11 mouse cellular contexts compared by ENCODE assay signal in genomic region chr2:170476215-170476614, GRCm38 (mm10). TPM values are rescaled to one million over a fixed set of nuclear protein-coding genes. Genes with fewer than 3 reads are reported as not detected.
DNase-seq lines count a peak whose midpoint lies in the region; ATAC-seq and TF ChIP-seq lines count a peak whose summit lies in the region.
"Had no signal": no experiment of that assay in that cellular context is flagged by ENCODE, and none has a peak within 500 bp of the region (broad histone marks: within the 10 kb centered on the region; RNA-seq: fewer than 3 reads in every experiment).

No protein-coding gene starts in this region.

- H3K4me1 ChIP-seq in cerebellum, adult 2 months (ENCODE audit: control insufficient read depth, insufficient read depth, low read length) = no peaks in the 10 kb centered on the region
- H3K4me1 ChIP-seq in forebrain, embryonic 10.5 days = no peaks in the 10 kb centered on the region

- TF ChIP-seq CTCF in cerebellum, adult 2 months (IDR thresholded peaks at IDR 0.05; ENCODE audit: borderline replicate concordance, insufficient read depth, low read depth, low read length) = peak; percentile 34; the same call in 1 of the 2 replicates
- TF ChIP-seq CTCF in left cerebral cortex, adult 2 months (IDR thresholded peaks at IDR 0.05) = peak; percentile 13

- no peak for TF ChIP-seq POLR2A in cerebellum, adult 2 months (IDR thresholded peaks at IDR 0.05; ENCODE audit: borderline replicate concordance, insufficient read depth, low read length)

- 88% methylated on average over 11 of the region's 11 CpGs for WGBS in cerebellum, adult 2 months
- WGBS in forebrain, embryonic 10.5 days = 86% methylated on average over 11 of the region's 11 CpGs

- no peak for DNase-seq in cerebellum, adult 2 months
- DNase-seq in cerebellum, postnatal 4 days (ENCODE audit: low spot score in 2 of 2) = no peak
- DNase-seq in left cerebral cortex, adult 2 months (ENCODE audit: extremely low spot score in 1 of 2, low spot score in 2 of 2) = no peak
- DNase-seq in left cerebral cortex, postnatal 25 days (ENCODE audit: low spot score in 2 of 2) = no peak
- peak; percentile 39 for DNase-seq in adrenal gland, postnatal 25 days
- DNase-seq in splenic B cell, adult 2 months (ENCODE audit: low read depth, low spot score) = peak; percentile 30
- no peak for DNase-seq in forebrain, embryonic 10.5 days (ENCODE audit: extremely low spot score, low spot score)
- DNase-seq: cerebellum, adult 8-10 months had no signal

- no peaks in the 10 kb centered on the region for H3K9me3 ChIP-seq in forebrain, embryonic 10.5 days

- H3K4me3 ChIP-seq in cerebellum, adult 2 months (replicated peaks; ENCODE audit: insufficient read depth, low read depth, low read length) = no peak overlapping the region
- no peak overlapping the region for H3K4me3 ChIP-seq in left cerebral cortex, adult 2 months
- no peak overlapping the region for H3K4me3 ChIP-seq in forebrain, embryonic 10.5 days

- H3K27ac ChIP-seq in cerebellum, adult 2 months (ENCODE audit: insufficient read depth, low read length) = no peak overlapping the region
- H3K27ac ChIP-seq in left cerebral cortex, adult 2 months = no peak overlapping the region
- H3K27ac ChIP-seq in forebrain, embryonic 10.5 days = no peak overlapping the region

- H3K27me3 ChIP-seq in cerebellum, adult 2 months (ENCODE audit: control insufficient read depth, insufficient read depth, low read length) = no peaks in the 10 kb centered on the region
- H3K27me3 ChIP-seq in splenic B cell, adult 2 months (ENCODE audit: control insufficient read depth, insufficient read depth, low read length, poor library complexity, severe bottlenecking) = no peaks in the 10 kb centered on the region; the same call in 1 of the 2 replicates
- H3K27me3 ChIP-seq in forebrain, embryonic 10.5 days (ENCODE audit: poor library complexity, severe bottlenecking) = peaks cover 21% of the 10 kb centered on the region; the same call in 1 of the 2 replicates

- no peak for ATAC-seq in erythroblast, adult 5-6 weeks (replicated peaks; ENCODE audit: low FRiP score, poor library complexity, severe bottlenecking)

- H3K36me3 ChIP-seq in splenic B cell, adult 2 months (ENCODE audit: control insufficient read depth, insufficient read depth, low read length, poor library complexity, severe bottlenecking) = no peaks in the 10 kb centered on the region
- H3K36me3 ChIP-seq in forebrain, embryonic 10.5 days (replicated peaks) = no peaks in the 10 kb centered on the region

- intact Hi-C loops in left cerebral cortex, adult 2 months (cut with DNase I) = no loop called here
- intact Hi-C loops in left cerebral cortex, postnatal 25 days (cut with DNase I) = no loop called here

RNA-seq across cellular contexts. Expression of gene Pfdn4, which starts 20.0 kb away (rescaled TPM):
- 31.8 and 32.3 TPM in 2 replicates for polyA plus RNA-seq in cerebellum, adult 2 months (2012; rRNA removed)
- 10 to 100 TPM; 30.5 to 31.7 TPM for total RNA-seq in left cerebral cortex, adult 2 months (2021)
- total RNA-seq in left cerebral cortex, postnatal 25 days (2021) = 10 to 100 TPM; 29.4 to 31.0 TPM
- 23.3 and 23.9 TPM in 2 replicates for total RNA-seq in adrenal gland, postnatal 25 days (2021)
- total RNA-seq in erythroblast, adult 5-6 weeks (2015; ENCODE audit: low replicate concordance) = 14.0 and 23.6 TPM in 2 replicates
- total RNA-seq in erythroblast, adult 5-6 weeks (2017; ENCODE audit: low replicate concordance) = 3.5 and 16.2 TPM in 2 replicates
- polyA plus RNA-seq in forebrain, embryonic 10.5 days (2016; fragmentation: Nextera tagmentation; extraction: Ambion mirVana) = 94.0 and 98.9 TPM in 2 replicates

RNA-seq across cellular contexts. Expression of gene Cyp24a1, which starts 20.7 kb away (rescaled TPM):
- 0.08 and 0.14 TPM in 2 replicates for polyA plus RNA-seq in cerebellum, adult 2 months (2012; rRNA removed)
- total RNA-seq in left cerebral cortex, adult 2 months (2021) = not detected
- total RNA-seq in left cerebral cortex, postnatal 25 days (2021) = not detected
- total RNA-seq in adrenal gland, postnatal 25 days (2021) = not detected in 2 replicates
- not detected in 2 replicates for total RNA-seq in erythroblast, adult 5-6 weeks (2015; ENCODE audit: low replicate concordance)
- not detected in 2 replicates for total RNA-seq in erythroblast, adult 5-6 weeks (2017; ENCODE audit: low replicate concordance)
- 0.05 TPM in 1 of 2 replicates, not detected in the other for polyA plus RNA-seq in forebrain, embryonic 10.5 days (2016; fragmentation: Nextera tagmentation; extraction: Ambion mirVana)
- total RNA-seq: layer of hippocampus, postnatal 10 days had no signal
- polyA plus RNA-seq: gonadal fat pad, adult 2 months had no signal

RNA-seq across cellular contexts. Expression of gene Bcas1, which starts 48.6 kb away (rescaled TPM):
- 206 and 282 TPM in 2 replicates for polyA plus RNA-seq in cerebellum, adult 2 months (2012; rRNA removed)
- total RNA-seq in left cerebral cortex, adult 2 months (2021) = 10 to 100 TPM; 40.3 to 46.1 TPM
- 10 to 100 TPM; 45.7 to 52.5 TPM for total RNA-seq in left cerebral cortex, postnatal 25 days (2021)
- 0.33 TPM in 1 of 2 replicates, not detected in the other for total RNA-seq in adrenal gland, postnatal 25 days (2021)
- 1.3 TPM in 1 of 2 replicates, not detected in the other for total RNA-seq in erythroblast, adult 5-6 weeks (2015; ENCODE audit: low replicate concordance)
- 1.3 TPM in 1 of 2 replicates, not detected in the other for total RNA-seq in erythroblast, adult 5-6 weeks (2017; ENCODE audit: low replicate concordance)
- 0.49 and 0.50 TPM in 2 replicates for polyA plus RNA-seq in forebrain, embryonic 10.5 days (2016; fragmentation: Nextera tagmentation; extraction: Ambion mirVana)

Comparison
In these comparisons a context has a peak if more than half of its experiments do, and no peak if none do; other contexts are left out.
1. DNase-seq: peak in adrenal gland, postnatal 25 days (single experiment) and splenic B cell, adult 2 months (single experiment); none in cerebellum, adult 2 months (0 of 2), cerebellum, postnatal 4 days (0 of 2), left cerebral cortex, adult 2 months (0 of 2), left cerebral cortex, postnatal 25 days (0 of 2) and forebrain, embryonic 10.5 days (single experiment).
2. RNA of gene Bcas1, which starts 48.6 kb away (total RNA-seq): 45.7 to 52.5 TPM in left cerebral cortex, postnatal 25 days and 40.3 to 46.1 TPM in left cerebral cortex, adult 2 months; 1.3 TPM in erythroblast, adult 5-6 weeks and 0.33 TPM in adrenal gland, postnatal 25 days; every median in the first group is over 10 times any median in the second.